Mouse (Mus musculus): ENCODE results near the gene Ubqln4.
"Not testable (repeated sequence)": the region's sequence is repeated elsewhere in the genome, so short reads cannot be mapped to it uniquely, and the experiment has no call there.

The Ubqln4 gene

GRCm38 (mm10) chr3:88568615-88569014, 15.1 kb downstream of the Ubqln4 start:
- DNase-seq, result no peak

- DNase-seq, result no peak
Observed at GRCm38 (mm10) chr3:88569093-88569492, 15.5 kb downstream of the Ubqln4 start.

- no peak for DNase-seq
Observed at GRCm38 (mm10) chr3:88569694-88570093, 16.1 kb downstream of the Ubqln4 start.

- DNase-seq, result no peak
Observed at GRCm38 (mm10) chr3:88570341-88570740, 16.8 kb downstream of the Ubqln4 start.

GRCm38 (mm10) chr3:88571856-88572255, 18.3 kb downstream of the Ubqln4 start:
- no peak for DNase-seq

- DNase-seq, result no peak
Observed at GRCm38 (mm10) chr3:88572835-88573234, 19.3 kb downstream of the Ubqln4 start.

- DNase-seq, result no peak
Observed at GRCm38 (mm10) chr3:88573810-88574209, 20.3 kb downstream of the Ubqln4 start.

GRCm38 (mm10) chr3:88575540-88575939, 22.0 kb downstream of the Ubqln4 start, which contains the start of gene Ssr2:
Ssr2 (plus strand) TSS chr3:88575876.
- DNase-seq, result no peak

GRCm38 (mm10) chr3:88577846-88578245, 24.3 kb downstream of the Ubqln4 start:
- not testable (repeated sequence) for DNase-seq

- no peak for DNase-seq
Observed at GRCm38 (mm10) chr3:88578498-88579424, 25.2 kb downstream of the Ubqln4 start.

- peak; percentile 89 for DNase-seq
Observed at GRCm38 (mm10) chr3:88579454-88580117, 26.0 kb downstream of the Ubqln4 start.

GRCm38 (mm10) chr3:88585769-88586168, 32.2 kb downstream of the Ubqln4 start:
- DNase-seq, result no peak

- DNase-seq, result no peak
Observed at GRCm38 (mm10) chr3:88586640-88587039, 33.1 kb downstream of the Ubqln4 start.

- DNase-seq, result no peak
Observed at GRCm38 (mm10) chr3:88590246-88590645, 36.7 kb downstream of the Ubqln4 start.

GRCm38 (mm10) chr3:88591044-88591443, 37.5 kb downstream of the Ubqln4 start:
- DNase-seq, result no peak

GRCm38 (mm10) chr3:88591950-88592731, 38.6 kb downstream of the Ubqln4 start:
- DNase-seq, result peak; percentile 81

- no peak for DNase-seq
Observed at GRCm38 (mm10) chr3:88592942-88593576, 39.5 kb downstream of the Ubqln4 start.

GRCm38 (mm10) chr3:88593893-88594580, 40.5 kb downstream of the Ubqln4 start:
- peak; percentile 66 for DNase-seq

- DNase-seq, result not testable (repeated sequence)
Observed at GRCm38 (mm10) chr3:88596547-88596946, 43.0 kb downstream of the Ubqln4 start.

- no peak for DNase-seq
Observed at GRCm38 (mm10) chr3:88602466-88602865, 48.9 kb downstream of the Ubqln4 start.

GRCm38 (mm10) chr3:88603714-88604161, 50.2 kb downstream of the Ubqln4 start:
- DNase-seq, result peak; percentile 95

GRCm38 (mm10) chr3:88604863-88605262, 51.3 kb downstream of the Ubqln4 start:
- DNase-seq, result no peak

Data from kidney, adult 9 months (tissue).